Mouse (Mus musculus) G1E (cell line): ENCODE results near the gene Gm11037.

ENCODE experiments used
- CTCF ChIP-seq: IDR thresholded peaks from 2 replicates; pipeline ENCODE4 v1.5.1; 2012; ENCODE audit warnings: low read depth, low read length, inconsistent platforms, mixed read lengths
- GATA1 ChIP-seq: IDR thresholded peaks from 2 replicates; pipeline ENCODE4 v1.6.1; 2012; ENCODE audit warnings: borderline replicate concordance, low read length, inconsistent platforms, mixed read lengths
- TAL1 ChIP-seq: conservative IDR thresholded peaks from 2 replicates; pipeline ENCODE4 v1.6.1; 2012; ENCODE audit warnings: low read depth, low read length, inconsistent platforms, mixed read lengths

DNA sequence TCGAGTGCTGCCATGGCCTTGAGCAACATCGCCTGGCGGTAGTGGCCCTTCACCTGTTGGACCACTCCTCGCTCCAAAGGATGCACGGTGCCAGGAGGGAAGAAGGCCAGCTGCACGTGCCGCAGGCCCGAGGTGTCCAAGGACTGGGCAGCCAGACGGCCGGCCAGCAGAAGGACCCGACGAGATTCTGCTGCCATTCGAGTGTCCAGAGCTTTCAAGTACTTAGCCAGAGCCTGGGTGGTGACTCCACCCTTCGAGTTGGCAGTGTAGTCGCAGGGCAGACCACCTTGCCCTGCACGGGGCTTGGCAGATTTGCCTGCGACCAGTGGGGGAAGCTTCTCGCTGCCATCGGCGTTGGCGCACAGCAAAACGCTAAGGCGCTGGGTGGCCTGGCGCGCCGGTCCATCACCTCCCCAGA is 45.5 kb downstream of the Gm11037 start:
- TF ChIP-seq CTCF (no peak), TAL1 (no peak), GATA1 (no peak)
